Mouse (Mus musculus): ENCODE results near the gene Tulp3. TPM values are rescaled to one million over a fixed set of nuclear protein-coding genes. Genes with fewer than 3 reads are reported as not detected.
"Not testable (repeated sequence)": the region's sequence is repeated elsewhere in the genome, so short reads cannot be mapped to it uniquely, and the experiment has no call there.

Tulp3 gene
- polyA plus RNA-seq, 1 experiment from 2014 or later, result 23.1 TPM

DNA sequence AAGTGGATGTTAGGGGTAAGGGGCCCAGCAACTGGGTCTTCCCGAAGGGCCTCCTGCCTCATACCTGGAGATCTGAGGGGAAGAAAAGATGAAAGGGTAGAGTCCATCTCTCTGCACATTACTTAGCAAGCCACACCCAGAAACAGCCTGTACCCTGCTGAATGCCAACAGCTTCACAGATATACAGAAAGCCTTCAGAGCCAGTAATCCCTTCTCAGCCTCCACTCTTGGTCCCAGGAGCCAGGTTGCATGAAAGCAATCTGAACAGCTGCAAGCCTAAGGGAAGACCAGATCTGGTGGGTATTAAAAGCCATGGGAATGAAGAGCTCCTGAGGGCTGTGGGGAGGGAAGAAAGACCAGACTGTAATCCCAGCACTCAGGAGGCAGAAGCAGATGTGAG lies 33.5 kb upstream of the Tulp3 start:
- no peak for DNase-seq
- Histone ChIP-seq H3K4me3 (ENCODE audit: low read depth, low read length) (no peak overlapping the region), H3K9ac (no peak overlapping the region), H3K27me3 (ENCODE audit: insufficient read depth, low read length) (no peaks in the 10 kb centered on the region), H3K9me3 (ENCODE audit: low read depth, low read length) (no peaks in the 10 kb centered on the region), H3K27ac (ENCODE audit: low read depth) (no peak overlapping the region), H3K4me1 (ENCODE audit: insufficient read depth) (no peaks in the 10 kb centered on the region), H3K4me2 (no peak overlapping the region), H3K36me3 (ENCODE audit: insufficient read depth) (no peaks in the 10 kb centered on the region)
- WGBS, result 84% methylated on average over 1 of the region's 1 CpGs
- no peak for TF ChIP-seq CTCF (IDR thresholded peaks at IDR 0.05; ENCODE audit: low read depth)
- no peak for ATAC-seq (ENCODE audit: insufficient read depth)

DNA sequence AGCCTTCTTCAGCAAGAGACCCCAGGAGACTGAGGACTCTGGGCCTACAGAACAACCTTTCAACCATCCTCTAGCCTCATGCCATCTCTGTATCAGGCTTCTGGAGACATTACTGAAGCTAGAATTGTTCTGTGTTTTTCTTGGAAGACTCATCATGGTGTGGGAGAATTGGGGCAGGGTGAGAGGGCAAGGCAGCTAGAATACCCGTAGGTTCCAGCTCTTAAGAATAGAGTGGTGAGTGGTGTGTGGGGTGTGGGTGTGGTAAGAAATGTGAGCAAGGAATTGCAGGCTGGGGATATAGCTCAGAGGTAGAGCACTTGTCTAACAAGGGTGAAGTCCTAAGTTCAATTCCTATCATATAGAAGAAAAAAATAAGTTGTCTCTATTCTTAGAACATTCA lies 29.4 kb upstream of the Tulp3 start:
- no peak for TF ChIP-seq CTCF (IDR thresholded peaks at IDR 0.05; ENCODE audit: low read depth)

DNA sequence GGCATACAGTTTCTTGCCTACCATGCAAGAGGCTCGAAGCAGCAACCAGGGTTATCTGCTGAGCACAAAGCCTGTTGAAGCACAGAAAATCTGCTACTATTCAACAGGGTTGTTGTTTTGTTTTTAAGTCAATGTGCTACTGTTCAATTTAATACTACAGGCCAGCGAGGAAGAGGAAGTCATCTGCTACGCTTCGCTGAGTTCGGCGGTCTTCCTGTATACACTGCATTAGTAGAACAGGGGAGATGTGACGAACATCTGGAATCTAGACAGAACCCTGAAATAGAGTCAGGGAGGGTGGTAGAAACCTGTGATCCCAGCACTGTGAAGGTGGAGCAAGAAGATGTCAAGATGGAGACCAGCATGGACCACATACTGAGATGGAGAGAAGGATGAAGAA lies 28.1 kb upstream of the Tulp3 start:
- Histone ChIP-seq H3K36me3 (ENCODE audit: insufficient read depth) (no peaks in the 10 kb centered on the region), H3K27me3 (ENCODE audit: insufficient read depth, low read length) (no peaks in the 10 kb centered on the region), H3K9ac (no peak overlapping the region), H3K4me2 (no peak overlapping the region), H3K9me3 (ENCODE audit: low read depth, low read length) (no peaks in the 10 kb centered on the region), H3K27ac (ENCODE audit: low read depth) (no peak overlapping the region), H3K4me3 (ENCODE audit: low read depth, low read length) (no peak overlapping the region), H3K4me1 (ENCODE audit: insufficient read depth) (no peaks in the 10 kb centered on the region)
- TF ChIP-seq CTCF (IDR thresholded peaks at IDR 0.05; ENCODE audit: low read depth), result no peak
- WGBS, result 68% methylated on average over 7 of the region's 7 CpGs
- ATAC-seq (ENCODE audit: insufficient read depth) (no peak), DNase-seq (no peak)

More for the DNA sequence above, 29.4 kb upstream of the Tulp3 start:
- Histone ChIP-seq H3K9ac (no peak overlapping the region), H3K27me3 (ENCODE audit: insufficient read depth, low read length) (no peaks in the 10 kb centered on the region), H3K4me3 (ENCODE audit: low read depth, low read length) (no peak overlapping the region), H3K9me3 (ENCODE audit: low read depth, low read length) (no peaks in the 10 kb centered on the region), H3K27ac (ENCODE audit: low read depth) (no peak overlapping the region), H3K4me1 (ENCODE audit: insufficient read depth) (no peaks in the 10 kb centered on the region), H3K36me3 (ENCODE audit: insufficient read depth) (no peaks in the 10 kb centered on the region), H3K4me2 (no peak overlapping the region)
- DNase-seq, result no peak
- no peak for ATAC-seq (ENCODE audit: insufficient read depth)
- 68% methylated on average over 1 of the region's 1 CpGs for WGBS

DNA sequence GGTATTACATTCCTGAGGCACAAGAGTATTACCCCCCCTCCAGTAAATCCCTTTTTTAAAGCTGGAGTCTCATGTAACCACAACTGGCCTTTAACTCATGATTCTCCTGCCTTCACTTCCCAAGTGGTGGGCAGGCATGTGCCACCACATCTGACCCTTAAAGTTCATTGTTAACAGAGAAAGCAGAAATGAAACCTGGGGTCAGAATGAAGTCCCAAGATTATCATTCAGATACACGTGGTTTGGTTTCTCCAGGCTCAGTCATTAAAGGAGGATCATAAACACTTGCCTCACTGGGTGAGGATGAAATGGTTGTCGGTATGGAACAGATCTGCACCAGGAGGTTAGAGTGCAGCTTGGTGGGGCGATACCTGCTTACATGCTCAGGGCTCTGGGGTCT lies 25.6 kb upstream of the Tulp3 start:
- no peak overlapping the region for H3K4me2 ChIP-seq
- ATAC-seq (ENCODE audit: insufficient read depth) (no peak), DNase-seq (no peak)
- WGBS, result 64% methylated on average over 3 of the region's 3 CpGs
- H3K27me3 ChIP-seq (ENCODE audit: insufficient read depth, low read length), result no peaks in the 10 kb centered on the region
- no peak overlapping the region for H3K9ac ChIP-seq
- no peak for TF ChIP-seq CTCF (IDR thresholded peaks at IDR 0.05; ENCODE audit: low read depth)
- no peak overlapping the region for H3K27ac ChIP-seq (ENCODE audit: low read depth)
- H3K4me3 ChIP-seq (ENCODE audit: low read depth, low read length), result no peak overlapping the region
- no peaks in the 10 kb centered on the region for H3K9me3 ChIP-seq (ENCODE audit: low read depth, low read length)
- no peaks in the 10 kb centered on the region for H3K4me1 ChIP-seq (ENCODE audit: insufficient read depth)
- H3K36me3 ChIP-seq (ENCODE audit: insufficient read depth), result peaks cover 9% of the 10 kb centered on the region

DNA sequence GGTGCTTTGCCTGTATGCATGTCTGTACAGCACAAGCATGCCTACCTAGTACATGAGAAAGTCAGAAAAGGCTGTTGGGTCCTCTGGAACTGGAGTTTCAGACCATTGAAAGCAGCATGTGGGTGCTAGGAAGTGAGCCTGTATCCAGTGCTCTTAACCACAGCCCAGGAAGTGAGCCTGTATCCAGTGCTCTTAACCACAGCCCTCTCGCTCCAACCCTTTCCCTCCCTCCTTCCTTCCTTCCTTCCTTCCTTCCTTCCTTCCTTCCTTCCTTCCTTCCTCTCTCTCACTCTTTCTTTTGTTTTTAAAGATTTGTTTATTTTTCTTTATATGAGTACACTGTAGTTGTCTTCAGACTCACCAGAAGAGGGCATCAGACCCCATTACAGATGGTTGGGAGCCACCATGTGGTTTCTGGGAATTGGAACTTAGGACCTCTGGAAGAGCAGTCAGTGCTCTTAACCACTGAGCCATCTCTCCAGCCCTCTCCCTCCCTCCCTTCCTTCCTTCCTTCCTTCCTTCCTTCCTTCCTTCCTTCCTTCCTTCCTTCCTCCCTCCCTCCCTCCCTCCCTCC lies 25.0 kb upstream of the Tulp3 start:
- DNase-seq; H3K9ac ChIP-seq; H3K4me2 ChIP-seq; H3K4me1 ChIP-seq (ENCODE audit: insufficient read depth); H3K9me3 ChIP-seq (ENCODE audit: low read depth, low read length); H3K4me3 ChIP-seq (ENCODE audit: low read depth, low read length); H3K27ac ChIP-seq (ENCODE audit: low read depth); ATAC-seq (ENCODE audit: insufficient read depth); H3K27me3 ChIP-seq (ENCODE audit: insufficient read depth, low read length): not testable (repeated sequence)
- H3K36me3 ChIP-seq (ENCODE audit: insufficient read depth), result peaks cover 15% of the 10 kb centered on the region
- WGBS, result 47% methylated on average over 1 of the region's 1 CpGs
- peak; percentile 27; the same call in 1 of the 2 replicates for TF ChIP-seq CTCF (IDR thresholded peaks at IDR 0.05; ENCODE audit: low read depth)

DNA sequence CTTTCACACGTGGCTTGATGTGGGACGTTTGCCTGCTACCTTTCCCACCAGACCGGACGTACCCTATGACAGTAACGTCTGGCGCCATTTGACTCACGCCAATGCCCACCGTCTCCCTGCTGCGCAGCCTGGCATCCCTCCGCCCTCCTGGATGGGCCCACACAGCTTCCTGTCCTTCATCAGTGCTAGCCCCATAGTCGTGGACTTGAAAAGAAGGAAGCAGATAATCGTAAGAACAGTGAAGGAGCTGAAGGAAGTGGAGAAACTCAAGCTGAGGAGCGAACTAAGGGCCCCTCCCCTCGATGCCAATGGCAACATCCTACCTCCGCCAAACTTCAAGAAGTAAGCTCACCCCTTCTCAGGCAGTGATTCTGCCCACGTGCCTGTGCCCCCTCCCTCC lies 24.0 kb upstream of the Tulp3 start:
- Histone ChIP-seq H3K4me2 (no peak overlapping the region), H3K36me3 (ENCODE audit: insufficient read depth) (peaks cover 22% of the 10 kb centered on the region), H3K9ac (no peak overlapping the region), H3K4me1 (ENCODE audit: insufficient read depth) (no peaks in the 10 kb centered on the region), H3K4me3 (ENCODE audit: low read depth, low read length) (no peak overlapping the region), H3K27ac (ENCODE audit: low read depth) (no peak overlapping the region), H3K9me3 (ENCODE audit: low read depth, low read length) (no peaks in the 10 kb centered on the region), H3K27me3 (ENCODE audit: insufficient read depth, low read length) (no peaks in the 10 kb centered on the region)
- ATAC-seq (ENCODE audit: insufficient read depth) (no peak), DNase-seq (no peak)
- WGBS, result 76% methylated on average over 16 of the region's 16 CpGs
- no peak for TF ChIP-seq CTCF (IDR thresholded peaks at IDR 0.05; ENCODE audit: low read depth)

DNA sequence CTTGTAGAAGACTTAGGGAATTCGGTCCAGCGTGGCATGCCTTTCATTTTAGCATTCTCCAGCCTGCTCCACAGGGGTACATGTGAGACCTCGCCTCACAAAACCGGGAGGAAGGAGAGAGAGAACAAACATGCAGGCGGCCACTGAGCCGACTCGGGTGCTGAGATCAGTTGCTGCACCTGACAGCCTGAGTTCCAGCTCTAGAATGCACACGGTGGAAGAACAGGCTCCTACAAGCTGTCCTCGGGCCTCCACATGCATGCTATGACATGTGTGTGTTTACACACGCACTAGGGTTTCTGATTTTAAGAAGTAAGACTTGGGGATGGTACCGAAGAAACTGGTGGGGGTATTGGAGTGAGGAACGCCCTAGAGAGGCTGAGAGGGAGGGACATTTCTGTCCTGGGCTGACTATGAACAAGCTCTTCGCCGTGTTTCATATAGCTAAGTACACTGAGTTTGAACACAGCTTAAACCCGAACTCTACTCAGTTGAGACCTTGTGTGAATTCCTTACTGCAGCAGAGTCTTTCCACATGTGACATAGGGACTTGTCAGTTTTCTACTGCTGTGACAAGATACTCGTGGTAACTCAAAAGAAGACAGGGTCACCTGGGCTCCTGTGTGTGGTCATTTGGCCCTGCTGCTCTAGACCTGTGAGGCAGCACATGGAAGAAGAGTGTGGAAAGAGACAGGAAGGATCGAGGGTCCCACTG lies 20.9 kb upstream of the Tulp3 start:
- ATAC-seq (ENCODE audit: insufficient read depth) (no peak), DNase-seq (no peak)
- Histone ChIP-seq H3K27ac (ENCODE audit: low read depth) (no peak overlapping the region), H3K4me3 (ENCODE audit: low read depth, low read length) (no peak overlapping the region), H3K4me2 (no peak overlapping the region), H3K9ac (no peak overlapping the region), H3K36me3 (ENCODE audit: insufficient read depth) (peaks cover 53% of the 10 kb centered on the region), H3K9me3 (ENCODE audit: low read depth, low read length) (no peaks in the 10 kb centered on the region), H3K27me3 (ENCODE audit: insufficient read depth, low read length) (no peaks in the 10 kb centered on the region), H3K4me1 (ENCODE audit: insufficient read depth) (no peaks in the 10 kb centered on the region)
- WGBS, result 87% methylated on average over 17 of the region's 17 CpGs
- TF ChIP-seq CTCF (IDR thresholded peaks at IDR 0.05; ENCODE audit: low read depth), result no peak
